Mouse (Mus musculus) forebrain, embryonic 12.5 days (tissue): ENCODE measurements around the gene Ctbp2. TPM values are rescaled to one million over a fixed set of nuclear protein-coding genes. Genes with fewer than 3 reads are reported as not detected.

Experiments used
- ATAC-seq: fragments of 200-750 bp; cut with Nextera tagmentation; 2 replicates; pipeline ENCODE4 v1.8.0; 2017; ENCODE audit warnings: moderate TSS enrichment; ENCODE audit not compliant: low FRiP score
- H3K27ac ChIP-seq: fragments of 300-500 bp; sonication (generic); 2 replicates; pipeline ENCODE4 v1.5.1; 2016; ENCODE audit warnings: mild to moderate bottlenecking
- H3K27me3 ChIP-seq: fragments of 300-500 bp; sonication (generic); 2 replicates; pipeline ENCODE4 v1.6.1; 2016; ENCODE audit warnings: mild to moderate bottlenecking
- H3K36me3 ChIP-seq: fragments of 300-500 bp; sonication (generic); replicated peaks from 2 replicates; pipeline ENCODE4 v1.6.1; 2016; ENCODE audit warnings: mild to moderate bottlenecking
- H3K4me1 ChIP-seq: fragments of 300-500 bp; sonication (generic); 2 replicates; pipeline ENCODE4 v1.6.1; 2016
- H3K4me2 ChIP-seq: fragments of 300-500 bp; sonication (generic); 2 replicates; pipeline ENCODE4 v1.6.1; 2016; ENCODE audit warnings: mild to moderate bottlenecking, moderate library complexity
- H3K4me3 ChIP-seq: fragments of 300-500 bp; sonication (generic); replicated peaks from 2 replicates; pipeline ENCODE4 v1.5.1; 2016; ENCODE audit warnings: mild to moderate bottlenecking
- H3K9ac ChIP-seq: fragments of 300-500 bp; sonication (generic); 2 replicates; pipeline ENCODE4 v1.6.1; 2016; ENCODE audit warnings: mild to moderate bottlenecking
- H3K9me3 ChIP-seq: fragments of 300-500 bp; sonication (generic); 2 replicates; pipeline ENCODE4 v1.6.1; 2016
- WGBS: fragments of 180-500 bp; shearing (Covaris S2); methylation state at CpG from one replicate; pipeline ENCODE4 v1.1.7; 2016; 5-methylcytosine and 5-hydroxymethylcytosine counted together
- polyA plus RNA-seq: library from polyadenylated mRNA; unstranded; fragments of >200 nt; fragmentation: Nextera tagmentation; extraction: Ambion mirVana; gene quantifications from 2 replicates; pipeline ENCODE4 v1.2.1, GENCODE M21; 2016

Gene Ctbp2
- polyA plus RNA-seq, 1 experiment from 2014 or later = 133 TPM

DNA sequence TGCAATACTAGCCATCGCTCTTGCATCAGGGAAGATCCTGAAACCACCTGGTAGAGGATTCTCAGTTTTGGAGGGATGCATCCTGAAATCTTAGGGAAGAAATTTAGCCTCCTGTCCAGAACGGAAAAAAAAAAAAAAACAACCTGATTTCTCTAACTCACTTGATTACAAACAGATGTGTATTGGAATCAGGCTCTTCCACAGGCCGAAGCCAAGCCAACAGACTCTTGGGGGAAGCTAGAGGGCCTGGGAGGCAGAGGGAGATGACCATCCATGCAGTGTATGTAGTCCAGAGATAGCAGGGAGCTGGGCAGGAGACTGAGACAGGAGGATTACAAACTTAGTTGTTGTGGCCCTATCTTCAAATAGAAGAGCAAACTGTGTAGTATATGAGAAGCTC, 30.0 kb downstream of the Ctbp2 start:
- H3K9me3 ChIP-seq = no peaks in the 10 kb centered on the region
- 82% methylated on average over 3 of the region's 3 CpGs for WGBS
- H3K4me3 ChIP-seq = no peak overlapping the region
- no peak overlapping the region for H3K4me2 ChIP-seq
- H3K36me3 ChIP-seq = peaks cover 10% of the 10 kb centered on the region
- ATAC-seq = no peak
- H3K27me3 ChIP-seq = no peaks in the 10 kb centered on the region
- no peak overlapping the region for H3K9ac ChIP-seq
- H3K4me1 ChIP-seq = peaks cover 38% of the 10 kb centered on the region
- H3K27ac ChIP-seq = no peak overlapping the region

DNA sequence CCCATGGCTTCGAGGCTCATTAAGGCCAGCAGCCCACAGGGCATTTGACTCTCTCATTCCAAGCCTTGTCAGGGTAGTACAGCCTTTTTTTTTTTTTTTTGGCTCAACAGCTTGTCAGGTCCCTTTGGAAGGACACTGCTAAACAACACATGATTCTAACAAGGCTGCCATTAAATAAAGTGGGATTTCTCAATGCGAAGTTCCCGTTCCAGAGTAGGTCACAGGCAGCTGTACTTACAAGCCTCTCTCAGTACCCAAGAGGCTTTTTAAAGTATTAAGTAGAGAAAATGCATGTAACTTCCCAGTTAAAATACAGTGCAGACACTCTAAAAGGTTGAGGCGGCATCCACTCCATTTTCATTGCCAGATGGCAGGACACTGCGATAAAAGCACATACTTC, 30.4 kb downstream of the Ctbp2 start:
- Histone ChIP-seq H3K27me3 (no peaks in the 10 kb centered on the region), H3K36me3 (peaks cover 10% of the 10 kb centered on the region), H3K4me1 (peaks cover 38% of the 10 kb centered on the region), H3K4me3 (no peak overlapping the region), H3K27ac (no peak overlapping the region), H3K9ac (no peak overlapping the region), H3K4me2 (no peak overlapping the region), H3K9me3 (no peaks in the 10 kb centered on the region)
- WGBS = 86% methylated on average over 5 of the region's 5 CpGs
- ATAC-seq = no peak

DNA sequence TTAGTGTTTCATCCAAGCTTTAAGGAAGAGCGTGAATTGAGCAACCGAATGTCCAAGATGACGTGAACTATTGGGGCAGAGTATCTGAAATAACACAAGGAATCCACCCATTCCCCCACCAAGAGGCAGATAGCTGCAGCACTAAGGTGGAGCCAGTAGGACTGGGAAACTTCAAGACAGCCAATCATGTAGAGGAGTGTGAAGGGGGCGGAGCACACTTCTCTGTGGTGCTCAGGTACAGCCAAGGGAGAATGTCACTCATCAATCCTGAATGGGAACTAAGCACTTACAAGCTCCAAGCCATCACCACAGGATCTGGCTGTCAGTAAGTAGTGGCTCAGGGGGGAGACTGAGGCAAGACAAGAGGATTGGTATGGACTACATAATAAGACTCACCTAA, 33.5 kb downstream of the Ctbp2 start:
- 84% methylated on average over 4 of the region's 4 CpGs for whole genome bisulfite sequencing
- Histone ChIP-seq H3K27ac (no peak overlapping the region), H3K27me3 (no peaks in the 10 kb centered on the region), H3K9me3 (no peaks in the 10 kb centered on the region), H3K36me3 (0 out of 2 replicates have a peak, but pooled peaks cover 6% of the 10 kb centered on the region), H3K4me1 (peaks cover 29% of the 10 kb centered on the region), H3K9ac (no peak overlapping the region), H3K4me2 (no peak overlapping the region), H3K4me3 (no peak overlapping the region)
- ATAC-seq = no peak

DNA sequence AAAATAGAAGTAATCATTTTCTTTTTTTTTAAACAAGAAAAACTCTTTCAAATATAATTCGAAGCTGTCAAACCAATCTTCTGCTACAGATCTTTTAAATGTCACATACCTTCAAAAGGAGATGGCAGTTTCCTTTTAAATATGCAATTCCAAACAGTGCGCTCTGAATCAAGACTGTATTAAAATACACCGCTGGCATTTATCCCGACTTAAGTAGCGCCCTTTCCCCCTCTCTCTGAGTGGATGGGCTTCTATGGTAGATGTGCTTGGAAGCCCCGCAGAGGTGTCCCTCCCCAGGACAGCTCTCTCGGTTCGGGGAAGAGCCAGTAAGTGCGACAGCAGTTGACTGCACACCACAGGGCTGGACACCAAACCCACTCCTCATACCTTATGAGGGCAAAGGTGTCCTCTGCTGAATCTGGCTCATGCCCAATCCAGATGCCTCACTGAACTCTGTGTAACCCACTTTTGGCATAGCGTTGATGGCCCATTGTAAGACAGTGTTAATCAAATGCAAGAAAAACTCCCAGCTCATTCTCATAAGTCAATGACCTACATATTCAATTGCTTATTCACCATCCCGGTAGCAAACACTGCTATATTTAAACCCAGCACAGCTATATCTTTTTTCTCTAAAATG, 34.4 kb downstream of the Ctbp2 start:
- Histone ChIP-seq H3K27ac (0 out of 2 replicates have a peak overlapping the region, but pooled peaks have one; percentile 19), H3K27me3 (no peaks in the 10 kb centered on the region), H3K9ac (no peak overlapping the region), H3K4me2 (no peak overlapping the region), H3K4me3 (no peak overlapping the region), H3K9me3 (no peaks in the 10 kb centered on the region), H3K36me3 (0 out of 2 replicates have a peak, but pooled peaks cover 6% of the 10 kb centered on the region), H3K4me1 (peaks cover 36% of the 10 kb centered on the region)
- ATAC-seq = peak; percentile 65; the same call in 1 of the 2 replicates
- WGBS = 71% methylated on average over 11 of the region's 11 CpGs

DNA sequence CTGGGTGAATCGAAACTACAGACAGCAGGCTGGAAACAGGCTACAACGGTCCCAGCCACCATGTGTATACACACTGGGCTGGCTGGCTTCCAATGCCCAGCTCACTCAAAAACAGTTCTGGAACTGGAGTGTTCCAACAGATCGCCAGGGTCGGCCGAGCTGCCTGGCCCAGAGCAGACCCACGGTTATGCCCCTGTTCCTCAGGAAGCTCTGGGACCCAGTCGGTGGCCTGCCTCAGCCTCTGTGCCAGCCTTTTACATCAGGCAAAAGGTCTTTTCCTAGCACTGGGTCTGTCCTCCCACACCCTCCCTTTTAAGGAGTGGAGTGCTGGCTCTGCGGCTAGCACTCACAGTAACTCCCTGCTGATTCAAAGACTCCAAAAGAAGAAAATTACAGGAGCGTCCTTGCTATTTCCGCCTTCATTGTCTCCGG, 35.3 kb downstream of the Ctbp2 start:
- 50% methylated on average over 11 of the region's 11 CpGs for WGBS
- H3K36me3 ChIP-seq = 0 out of 2 replicates have a peak, but pooled peaks cover 6% of the 10 kb centered on the region
- ATAC-seq = peak; percentile 55; the same call in 1 of the 2 replicates
- no peaks in the 10 kb centered on the region for H3K27me3 ChIP-seq
- H3K9ac ChIP-seq = peak overlapping the region; percentile 25; the same call in 1 of the 2 replicates
- peak overlapping the region; percentile 83 for H3K27ac ChIP-seq
- H3K4me3 ChIP-seq = no peak overlapping the region
- peaks cover 39% of the 10 kb centered on the region for H3K4me1 ChIP-seq
- peak overlapping the region; percentile 8; the same call in 1 of the 2 replicates for H3K4me2 ChIP-seq
- no peaks in the 10 kb centered on the region for H3K9me3 ChIP-seq

DNA sequence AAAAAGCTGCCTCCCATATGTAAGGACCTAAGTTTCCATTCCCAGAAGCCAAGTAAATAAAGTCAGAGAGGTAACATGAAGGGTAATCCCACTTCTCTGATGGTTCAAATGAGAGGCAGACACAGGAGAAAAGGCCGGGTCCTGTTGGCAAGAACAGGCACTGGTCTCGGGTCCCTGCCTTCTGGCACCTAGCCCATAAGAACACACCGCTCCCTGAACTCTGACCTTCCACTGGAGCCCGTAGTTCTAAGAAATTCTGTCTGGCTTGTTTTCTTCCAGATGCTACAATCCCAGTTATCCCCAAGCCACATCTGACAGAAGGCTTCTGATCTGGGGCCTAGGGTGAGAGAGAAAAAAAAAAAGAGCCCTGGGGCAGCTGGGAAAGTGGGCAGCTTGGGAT, 35.7 kb downstream of the Ctbp2 start:
- no peak overlapping the region for H3K4me3 ChIP-seq
- ATAC-seq = no peak
- 0 out of 2 replicates have a peak, but pooled peaks cover 6% of the 10 kb centered on the region for H3K36me3 ChIP-seq
- no peaks in the 10 kb centered on the region for H3K27me3 ChIP-seq
- no peak overlapping the region for H3K4me2 ChIP-seq
- peak overlapping the region; percentile 83 for H3K27ac ChIP-seq
- H3K4me1 ChIP-seq = peaks cover 39% of the 10 kb centered on the region
- WGBS = 92% methylated on average over 4 of the region's 4 CpGs
- no peaks in the 10 kb centered on the region for H3K9me3 ChIP-seq
- H3K9ac ChIP-seq = 0 out of 2 replicates have a peak overlapping the region, but pooled peaks have one; percentile 25

DNA sequence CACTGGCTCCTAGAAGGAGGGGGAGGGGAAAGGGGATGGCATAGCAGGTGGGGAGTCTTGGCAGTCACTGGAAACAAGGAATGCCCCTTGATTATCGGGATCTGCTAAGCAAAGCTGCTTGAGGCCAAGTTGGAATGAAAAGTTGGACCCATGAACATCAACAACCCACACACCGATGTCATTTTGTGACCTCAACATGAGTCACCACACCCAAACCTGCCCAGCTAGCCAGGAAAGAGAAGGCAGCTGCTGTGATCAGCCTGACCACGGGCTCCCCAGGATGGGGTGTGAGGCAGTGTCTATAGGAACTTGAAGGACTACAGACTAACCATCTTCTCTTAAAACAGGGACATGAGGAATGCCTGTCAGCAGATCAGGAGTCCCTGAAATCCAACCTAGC, 38.7 kb downstream of the Ctbp2 start:
- Histone ChIP-seq H3K4me3 (no peak overlapping the region), H3K27ac (no peak overlapping the region), H3K36me3 (0 out of 2 replicates have a peak, but pooled peaks cover 3% of the 10 kb centered on the region), H3K9ac (no peak overlapping the region), H3K27me3 (no peaks in the 10 kb centered on the region), H3K4me2 (no peak overlapping the region), H3K9me3 (no peaks in the 10 kb centered on the region), H3K4me1 (peaks cover 43% of the 10 kb centered on the region)
- WGBS = 92% methylated on average over 3 of the region's 3 CpGs
- no peak for ATAC-seq

DNA sequence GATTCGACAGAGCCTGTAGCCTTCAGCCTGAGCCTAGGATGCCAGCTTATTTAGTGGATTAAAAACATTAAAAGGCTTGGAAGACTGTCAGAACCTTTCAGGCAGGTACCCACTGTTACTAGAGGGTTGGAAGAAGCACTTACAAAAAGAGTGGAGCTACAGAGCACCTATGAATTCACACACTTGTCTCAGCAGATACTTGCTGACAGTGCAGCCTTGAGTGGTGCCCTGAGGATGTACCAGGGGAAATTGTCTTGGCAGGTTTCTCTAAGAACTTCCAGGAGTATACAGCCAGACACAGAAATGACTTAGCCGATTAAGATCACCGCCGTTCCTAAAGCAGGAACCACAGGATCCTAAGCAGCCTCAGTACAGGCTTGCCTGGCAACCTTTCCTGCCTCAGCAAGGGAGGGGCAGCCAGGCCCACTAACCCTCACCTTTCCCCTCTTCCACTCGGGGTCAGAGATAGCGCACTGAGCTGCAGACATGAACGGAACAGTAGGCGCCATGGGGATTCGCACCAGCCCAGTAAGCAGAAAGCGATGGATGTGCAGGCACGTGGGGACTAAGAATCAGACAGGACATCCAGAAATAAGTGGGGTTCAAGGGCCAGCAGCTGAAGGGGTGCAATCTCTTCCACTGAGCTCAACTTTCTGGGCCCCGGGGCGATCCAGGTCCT, 40.1 kb downstream of the Ctbp2 start:
- Histone ChIP-seq H3K27me3 (no peaks in the 10 kb centered on the region), H3K4me3 (no peak overlapping the region), H3K4me2 (no peak overlapping the region), H3K36me3 (peaks cover 14% of the 10 kb centered on the region; the same call in 1 of the 2 replicates), H3K4me1 (peaks cover 31% of the 10 kb centered on the region), H3K9ac (no peak overlapping the region), H3K27ac (no peak overlapping the region), H3K9me3 (no peaks in the 10 kb centered on the region)
- no peak for ATAC-seq
- 92% methylated on average over 13 of the region's 13 CpGs for WGBS

DNA sequence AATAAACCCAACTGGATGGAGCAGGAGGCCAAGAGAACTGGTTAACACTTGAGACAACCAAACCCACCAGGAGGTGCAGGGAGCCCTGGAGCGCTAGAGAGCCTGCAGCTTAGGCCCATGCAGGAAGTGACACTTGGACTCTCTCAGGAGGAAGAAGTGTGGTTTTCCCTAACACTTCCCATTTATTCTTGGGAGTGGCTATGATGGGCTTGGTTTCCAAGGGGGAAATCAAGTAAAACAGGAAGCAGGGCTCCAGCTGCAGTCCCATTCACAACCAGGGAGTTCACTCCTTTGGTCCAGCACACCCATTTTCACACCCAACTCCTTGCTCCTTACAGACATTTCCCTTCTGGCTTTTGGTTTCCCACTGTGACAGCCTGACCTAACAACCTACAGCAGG, 45.2 kb downstream of the Ctbp2 start:
- no peak overlapping the region for H3K4me3 ChIP-seq
- WGBS = 89% methylated on average over 1 of the region's 1 CpGs
- H3K27me3 ChIP-seq = no peaks in the 10 kb centered on the region
- peaks cover 35% of the 10 kb centered on the region for H3K4me1 ChIP-seq
- peaks cover 24% of the 10 kb centered on the region; the same call in 1 of the 2 replicates for H3K36me3 ChIP-seq
- H3K27ac ChIP-seq = no peak overlapping the region
- no peak overlapping the region for H3K4me2 ChIP-seq
- H3K9me3 ChIP-seq = no peaks in the 10 kb centered on the region
- no peak for ATAC-seq
- no peak overlapping the region for H3K9ac ChIP-seq

DNA sequence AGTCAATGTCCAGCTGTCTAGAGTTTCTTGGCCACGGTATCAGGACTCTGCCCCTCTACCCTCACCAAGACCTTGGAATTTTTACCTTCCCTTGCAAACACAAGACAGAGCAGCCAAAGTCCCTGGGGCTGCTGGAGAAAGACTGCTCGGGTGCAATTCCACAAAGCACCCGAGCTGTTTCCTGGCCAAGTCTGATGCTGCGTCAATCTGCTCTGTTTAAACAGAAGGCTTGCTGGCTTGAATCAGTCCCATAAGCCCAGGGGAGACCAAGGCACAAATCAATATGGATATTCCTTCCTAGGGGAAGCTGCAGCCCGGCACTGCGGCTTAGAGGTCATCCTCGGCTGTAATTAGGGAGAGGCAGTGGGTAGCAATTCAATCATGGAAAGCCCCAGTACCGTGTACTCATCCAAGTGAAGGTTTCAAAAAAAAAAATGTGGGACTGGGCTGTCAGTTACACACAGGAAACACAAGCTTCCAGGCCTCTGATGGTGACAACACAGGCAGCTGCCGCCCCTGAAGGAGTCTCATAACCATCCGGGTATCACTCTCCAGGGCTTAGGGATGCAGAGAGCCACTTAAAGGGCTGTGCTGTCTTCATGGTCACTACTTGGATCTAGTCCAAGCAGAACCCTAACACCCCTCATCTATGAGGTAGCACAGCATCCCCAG, 49.6 kb downstream of the Ctbp2 start:
- no peak overlapping the region for H3K4me3 ChIP-seq
- 56% methylated on average over 10 of the region's 10 CpGs for WGBS
- no peak overlapping the region for H3K4me2 ChIP-seq
- ATAC-seq = peak; percentile 45; the same call in 1 of the 2 replicates
- H3K9me3 ChIP-seq = no peaks in the 10 kb centered on the region
- H3K4me1 ChIP-seq = peaks cover 65% of the 10 kb centered on the region
- H3K27me3 ChIP-seq = no peaks in the 10 kb centered on the region
- peak overlapping the region; percentile 75 for H3K27ac ChIP-seq
- H3K36me3 ChIP-seq = peaks cover 13% of the 10 kb centered on the region; the same call in 1 of the 2 replicates
- no peak overlapping the region for H3K9ac ChIP-seq

DNA sequence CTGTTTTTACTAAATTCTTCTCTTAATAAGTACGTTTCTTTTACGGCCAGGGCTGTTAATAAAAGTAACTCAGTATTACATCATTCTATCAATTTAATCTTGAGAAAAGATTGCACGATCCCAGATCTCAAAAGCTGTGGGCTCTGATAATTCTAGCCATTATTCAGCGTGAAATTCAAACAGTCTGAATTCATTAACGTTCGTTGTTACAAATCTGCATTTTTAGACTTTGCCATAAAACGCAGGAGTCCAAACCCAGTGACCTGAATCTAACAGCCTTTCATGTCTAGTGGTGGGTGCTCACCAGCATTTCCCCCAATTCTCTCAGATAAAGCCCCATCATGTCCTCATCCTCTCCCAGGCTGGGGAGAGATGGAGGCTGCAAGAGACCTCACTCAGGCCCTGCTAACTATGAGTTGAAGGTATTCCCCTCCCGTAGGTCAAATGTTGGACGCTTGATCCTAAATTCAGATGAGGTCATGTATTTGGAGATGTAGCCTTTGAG, 51.0 kb downstream of the Ctbp2 start:
- 19% methylated on average over 9 of the region's 9 CpGs for WGBS
- Histone ChIP-seq H3K9ac (no peak overlapping the region), H3K36me3 (peaks cover 2% of the 10 kb centered on the region; the same call in 1 of the 2 replicates), H3K27ac (peak overlapping the region; percentile 75), H3K9me3 (no peaks in the 10 kb centered on the region), H3K27me3 (no peaks in the 10 kb centered on the region), H3K4me1 (peaks cover 78% of the 10 kb centered on the region), H3K4me3 (no peak overlapping the region), H3K4me2 (peak overlapping the region; percentile 5; the same call in 1 of the 2 replicates)
- 0 out of 2 replicates have a peak, but pooled peaks have one; percentile 40 for ATAC-seq

DNA sequence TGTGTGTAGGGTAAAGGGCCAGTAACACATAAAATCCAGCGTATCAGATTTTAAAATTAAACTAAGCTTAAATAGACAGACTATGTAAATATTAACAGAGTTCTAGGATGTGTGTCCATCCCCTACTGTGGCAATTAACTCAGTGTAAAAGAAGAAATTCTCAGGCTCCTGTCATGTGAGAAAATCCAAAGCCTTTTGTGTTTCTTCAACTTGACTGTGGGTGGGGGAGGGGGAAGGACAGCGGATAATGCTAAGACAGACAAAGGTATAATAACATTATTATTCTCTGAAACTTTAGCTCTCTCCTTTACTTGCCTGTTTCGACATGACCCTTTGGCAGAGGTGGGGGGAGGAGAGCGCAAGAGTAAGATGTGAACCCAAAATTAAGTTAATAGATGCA, 51.6 kb downstream of the Ctbp2 start:
- no peak overlapping the region for H3K4me3 ChIP-seq

More for the DNA sequence above, 51.6 kb downstream of the Ctbp2 start:
- Histone ChIP-seq H3K4me1 (peaks cover 84% of the 10 kb centered on the region), H3K9me3 (no peaks in the 10 kb centered on the region), H3K4me2 (peak overlapping the region; percentile 38; the same call in 1 of the 2 replicates), H3K27ac (peak overlapping the region; percentile 81), H3K9ac (no peak overlapping the region), H3K36me3 (no peaks in the 10 kb centered on the region; the same call in 1 of the 2 replicates), H3K27me3 (no peaks in the 10 kb centered on the region)
- ATAC-seq = peak; percentile 40; the same call in 1 of the 2 replicates
- 9% methylated on average over 4 of the region's 4 CpGs for WGBS
